16 mouse cellular contexts compared by ENCODE assay signal in the genomic region with DNA sequence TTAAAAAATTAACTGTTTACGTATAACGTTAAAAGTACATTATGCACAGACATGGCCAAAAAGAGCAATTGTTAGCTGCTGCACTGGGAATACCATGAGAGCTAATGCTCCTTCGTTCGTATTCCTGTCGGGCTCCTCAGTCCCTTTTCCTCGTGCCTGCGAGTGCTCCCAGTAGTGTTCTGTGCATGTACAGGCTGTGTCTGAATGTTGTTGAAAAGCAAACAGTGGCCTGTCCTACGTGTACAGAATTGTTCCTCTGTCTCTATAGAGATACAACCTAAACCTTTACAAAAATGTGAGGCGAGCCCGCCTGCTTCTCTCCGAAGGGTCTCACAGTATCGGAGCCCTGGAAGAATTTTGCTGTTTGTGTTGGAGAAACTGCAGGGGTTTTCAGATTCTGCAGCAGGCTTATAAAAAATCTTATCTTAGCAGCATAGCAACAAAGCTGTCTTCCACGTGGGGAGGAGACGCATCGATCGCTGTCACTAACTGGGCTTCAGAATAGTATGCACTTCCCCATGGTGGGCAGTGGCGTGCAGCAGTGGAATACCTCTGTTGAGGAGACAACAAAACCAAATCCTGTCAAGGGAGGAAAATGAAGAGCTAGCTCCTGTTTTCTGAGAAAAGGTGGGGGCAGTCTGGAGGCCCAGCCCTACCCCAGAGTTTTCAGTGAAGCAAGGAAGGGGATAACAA.
DNase-seq lines count a peak whose midpoint lies in the region; ATAC-seq and TF ChIP-seq lines count a peak whose summit lies in the region.
"Had no signal": no experiment of that assay in that cellular context is flagged by ENCODE, and none has a peak within 500 bp of the region (broad histone marks: within the 10 kb centered on the region; RNA-seq: fewer than 3 reads in every experiment).

No protein-coding gene starts in this region.

- DNase-seq in gastrocnemius, adult 2 months: no peak
- DNase-seq in gastrocnemius, adult 8-10 months (ENCODE audit: low spot score in 2 of 2): no peak
- peak; percentile 55 for DNase-seq in intestine, embryonic 14.5 days (ENCODE audit: low spot score)
- DNase-seq in brain, embryonic 14.5 days (ENCODE audit: low read depth): peak; percentile 45
- no peak for DNase-seq in left cerebral cortex, postnatal 36 days (ENCODE audit: low spot score in 2 of 2)
- DNase-seq in kidney, adult 11 months: no peak
- DNase-seq: adrenal gland, adult 8-10 months; cerebellum, adult 11 months; cerebellum, postnatal 14 days; gastrocnemius, postnatal 14 days; kidney, adult 9 months; liver, embryonic 13.5 days; thymus, postnatal 14 days had no signal

- no peaks in the 10 kb centered on the region for H3K27me3 ChIP-seq in intestine, embryonic 14.5 days (replicated peaks; ENCODE audit: control insufficient read depth, insufficient read depth, low read length)
- H3K27me3 ChIP-seq in intestine, embryonic 15.5 days (replicated peaks): no peaks in the 10 kb centered on the region
- no peaks in the 10 kb centered on the region for H3K27me3 ChIP-seq in limb, embryonic 15.5 days
- H3K27me3 ChIP-seq: liver, embryonic 13.5 days had no signal

- no peak overlapping the region for H3K4me2 ChIP-seq in intestine, embryonic 14.5 days (ENCODE audit: low read length)
- no peak overlapping the region for H3K4me2 ChIP-seq in intestine, embryonic 15.5 days (replicated peaks)
- no peak overlapping the region for H3K4me2 ChIP-seq in limb, embryonic 15.5 days
- H3K4me2 ChIP-seq: liver, embryonic 13.5 days had no signal

- H3K4me1 ChIP-seq in intestine, embryonic 14.5 days (replicated peaks; ENCODE audit: control insufficient read depth, insufficient read depth, low read length): 0 out of 2 replicates have a peak, but pooled peaks cover 4% of the 10 kb centered on the region
- H3K4me1 ChIP-seq in intestine, embryonic 15.5 days (replicated peaks): no peaks in the 10 kb centered on the region
- peaks cover 12% of the 10 kb centered on the region for H3K4me1 ChIP-seq in limb, embryonic 15.5 days
- H3K4me1 ChIP-seq: liver, embryonic 13.5 days had no signal

- no peak overlapping the region for H3K4me3 ChIP-seq in gastrocnemius, adult 2 months
- no peak overlapping the region for H3K4me3 ChIP-seq in intestine, embryonic 14.5 days (ENCODE audit: low read depth, low read length)
- H3K4me3 ChIP-seq in intestine, embryonic 15.5 days (replicated peaks): no peak overlapping the region
- H3K4me3 ChIP-seq in limb, embryonic 15.5 days: no peak overlapping the region
- H3K4me3 ChIP-seq: liver, embryonic 13.5 days had no signal

- no peaks in the 10 kb centered on the region for H3K9me3 ChIP-seq in intestine, embryonic 14.5 days (ENCODE audit: control insufficient read depth, low read length)
- no peaks in the 10 kb centered on the region for H3K9me3 ChIP-seq in intestine, embryonic 15.5 days
- no peaks in the 10 kb centered on the region for H3K9me3 ChIP-seq in limb, embryonic 15.5 days
- H3K9me3 ChIP-seq: liver, embryonic 13.5 days had no signal

- TF ChIP-seq POLR2A in brain, embryonic 14.5 days (IDR thresholded peaks at IDR 0.05; ENCODE audit: borderline replicate concordance, extremely low read depth, insufficient read depth, insufficient read length, poor library complexity, severe bottlenecking): no peak

- no peaks in the 10 kb centered on the region for H3K36me3 ChIP-seq in intestine, embryonic 14.5 days (ENCODE audit: control insufficient read depth, insufficient read depth, low read length)
- no peaks in the 10 kb centered on the region for H3K36me3 ChIP-seq in intestine, embryonic 15.5 days
- H3K36me3 ChIP-seq in limb, embryonic 15.5 days: no peaks in the 10 kb centered on the region
- H3K36me3 ChIP-seq: liver, embryonic 13.5 days had no signal

- intact Hi-C loops in gastrocnemius, adult 2 months (cut with DNase I): no loop called here
- intact Hi-C loops in left cerebral cortex, postnatal 36 days (cut with DNase I): no loop called here

- H3K9ac ChIP-seq in intestine, embryonic 14.5 days (ENCODE audit: low read length): no peak overlapping the region
- no peak overlapping the region for H3K9ac ChIP-seq in intestine, embryonic 15.5 days
- H3K9ac ChIP-seq in limb, embryonic 15.5 days: no peak overlapping the region
- H3K9ac ChIP-seq: liver, embryonic 13.5 days had no signal

- peak overlapping the region; percentile 46 for H3K27ac ChIP-seq in gastrocnemius, adult 2 months
- no peak overlapping the region for H3K27ac ChIP-seq in intestine, embryonic 14.5 days (ENCODE audit: low read depth)
- H3K27ac ChIP-seq in intestine, embryonic 15.5 days: no peak overlapping the region
- H3K27ac ChIP-seq in limb, embryonic 15.5 days: peak overlapping the region; percentile 73
- H3K27ac ChIP-seq: liver, embryonic 13.5 days had no signal

- no peak for ATAC-seq in intestine, embryonic 14.5 days (replicated peaks; ENCODE audit: low FRiP score, low TSS enrichment, low read depth)
- no peak; the same call in 1 of the 2 replicates for ATAC-seq in intestine, embryonic 15.5 days
- no peak for ATAC-seq in limb, embryonic 15.5 days (ENCODE audit: insufficient number of reproducible peaks, low FRiP score, low TSS enrichment, low read depth)
- ATAC-seq: lung, postnatal 0 days had no signal

- WGBS in intestine, embryonic 14.5 days: 57% methylated on average over 17 of the region's 17 CpGs
- WGBS in intestine, embryonic 15.5 days: 50% methylated on average over 17 of the region's 17 CpGs
- WGBS in limb, embryonic 15.5 days: 64% methylated on average over 17 of the region's 17 CpGs

- TF ChIP-seq CTCF in gastrocnemius, adult 2 months (IDR thresholded peaks at IDR 0.05): no peak
- TF ChIP-seq CTCF in brain, embryonic 14.5 days (IDR thresholded peaks at IDR 0.05; ENCODE audit: borderline replicate concordance, extremely low read depth, insufficient read depth, insufficient read length): no peak

Comparison
In these comparisons a context has a peak if more than half of its experiments do, and no peak if none do; other contexts are left out.
1. DNase-seq: peak in intestine, embryonic 14.5 days (single experiment) and brain, embryonic 14.5 days (single experiment); none in gastrocnemius, adult 2 months (single experiment), gastrocnemius, adult 8-10 months (0 of 2), left cerebral cortex, postnatal 36 days (0 of 2) and kidney, adult 11 months (single experiment).
2. H3K27ac ChIP-seq: peak in gastrocnemius, adult 2 months (single experiment) and limb, embryonic 15.5 days (single experiment); none in intestine, embryonic 14.5 days (single experiment) and intestine, embryonic 15.5 days (single experiment).